Mouse (Mus musculus): Measurements from ENCODE around the gene Clybl.
A peak's percentile ranks its signal among the peaks of the same experiment; 100 is the strongest.

Clybl gene

DNA sequence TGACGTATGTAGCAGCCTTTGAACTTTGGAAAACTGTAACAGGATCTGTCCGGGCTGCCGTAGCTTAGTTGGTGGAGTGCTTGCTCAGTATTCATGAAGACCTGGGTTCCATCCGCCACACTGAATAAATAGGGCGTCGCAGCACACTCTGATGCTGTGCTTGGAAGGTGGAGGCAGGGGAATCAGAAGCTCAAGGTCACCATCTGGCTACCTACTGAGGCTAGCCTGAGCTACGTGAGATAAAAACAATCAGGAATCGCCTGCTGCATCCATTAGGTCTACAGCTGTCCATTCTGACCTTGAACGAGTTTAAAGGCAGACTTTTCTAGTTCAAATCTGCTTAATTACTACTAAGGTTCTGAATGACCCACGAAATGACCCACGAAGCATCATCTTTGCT lies 118.8 kb downstream of the Clybl start:
- DNase-seq (ENCODE audit: low read depth, low spot score) = peak; percentile 61

GRCm38 (mm10) chr14:122303821-122304220 lies 122.3 kb downstream of the Clybl start:
- no peak for DNase-seq (ENCODE audit: low read depth, low spot score)

DNA sequence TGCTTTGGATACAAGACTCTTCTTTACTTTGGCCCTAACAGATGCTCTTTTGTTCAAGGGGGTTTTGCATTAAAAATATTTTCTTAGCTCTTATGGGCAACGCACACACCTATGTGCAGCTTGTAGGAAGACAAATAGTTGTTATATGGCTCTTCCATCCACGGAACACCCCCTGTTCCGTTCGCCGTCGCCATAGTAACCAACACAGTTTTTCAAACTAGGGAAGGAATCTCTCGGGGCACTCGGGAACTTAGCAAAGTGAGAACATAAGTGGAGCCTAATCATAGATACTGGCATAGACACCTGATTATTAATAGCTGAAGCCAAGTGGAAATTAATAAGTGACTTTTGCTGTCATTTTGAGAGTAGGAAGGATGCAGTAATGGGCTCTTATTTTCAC lies 123.6 kb downstream of the Clybl start:
- DNase-seq (ENCODE audit: low read depth, low spot score) = no peak

GRCm38 (mm10) chr14:122312415-122312814 lies 130.9 kb downstream of the Clybl start:
- no peak for DNase-seq (ENCODE audit: low read depth, low spot score)

DNA sequence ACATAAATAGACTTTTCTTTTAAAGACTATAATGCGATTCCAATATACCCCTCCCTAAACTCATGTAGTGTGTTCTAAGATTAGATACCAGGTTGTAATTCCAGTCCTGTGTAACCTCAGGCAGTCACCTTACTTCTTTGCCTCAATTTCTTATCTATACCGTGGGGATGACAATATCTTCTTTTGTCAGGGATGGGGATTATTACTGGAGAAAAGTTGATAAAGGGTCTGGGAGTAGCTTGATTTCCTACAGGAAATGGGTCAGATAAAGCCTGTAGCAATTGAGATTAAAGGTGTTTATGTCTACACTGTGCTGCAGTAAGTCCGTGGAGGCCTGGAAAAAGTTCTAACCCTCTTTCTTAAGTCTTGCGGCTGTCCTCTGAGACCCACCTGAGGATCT lies 131.8 kb downstream of the Clybl start:
- DNase-seq (ENCODE audit: low read depth, low spot score) = no peak

DNA sequence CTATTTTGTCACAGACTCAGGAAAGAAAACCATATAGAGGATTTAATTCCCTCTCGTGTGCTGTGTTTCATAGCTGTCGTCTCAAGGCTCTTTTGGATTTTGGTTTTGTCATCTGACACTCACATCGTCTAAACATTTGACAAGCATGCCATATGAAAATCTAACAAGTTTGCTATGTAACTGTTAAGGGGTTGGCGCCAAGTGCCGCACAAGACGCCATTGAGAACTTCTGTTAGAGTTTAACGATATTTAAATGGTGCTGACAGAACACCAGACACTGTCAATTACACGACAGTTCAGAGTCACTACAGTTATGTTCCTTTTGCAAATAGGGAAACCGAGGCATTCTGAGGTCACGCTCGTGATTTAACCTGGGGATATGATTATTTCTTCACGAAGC lies 134.2 kb downstream of the Clybl start:
- DNase-seq (ENCODE audit: low read depth, low spot score) = no peak

DNA sequence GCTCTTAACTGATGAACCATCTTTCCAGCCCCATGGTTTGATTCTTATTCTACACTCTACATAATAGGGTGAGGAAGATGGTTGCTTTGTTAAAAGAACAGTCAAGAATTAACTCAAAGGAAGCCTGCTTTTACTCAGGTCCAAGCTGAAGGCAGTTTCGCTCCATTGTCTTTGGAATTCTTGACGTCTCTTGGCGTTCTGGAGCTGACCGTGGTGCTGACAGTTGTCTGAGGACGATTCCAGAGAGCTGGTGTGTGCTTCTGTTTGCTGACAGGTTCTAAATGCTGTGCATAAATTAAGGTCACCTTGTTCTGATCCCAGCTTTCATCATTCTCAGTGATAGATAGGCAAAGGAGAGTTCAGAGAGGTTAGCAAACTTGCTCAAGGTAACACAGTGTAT lies 140.6 kb downstream of the Clybl start:
- peak; percentile 63 for DNase-seq (ENCODE audit: low read depth, low spot score)

DNA sequence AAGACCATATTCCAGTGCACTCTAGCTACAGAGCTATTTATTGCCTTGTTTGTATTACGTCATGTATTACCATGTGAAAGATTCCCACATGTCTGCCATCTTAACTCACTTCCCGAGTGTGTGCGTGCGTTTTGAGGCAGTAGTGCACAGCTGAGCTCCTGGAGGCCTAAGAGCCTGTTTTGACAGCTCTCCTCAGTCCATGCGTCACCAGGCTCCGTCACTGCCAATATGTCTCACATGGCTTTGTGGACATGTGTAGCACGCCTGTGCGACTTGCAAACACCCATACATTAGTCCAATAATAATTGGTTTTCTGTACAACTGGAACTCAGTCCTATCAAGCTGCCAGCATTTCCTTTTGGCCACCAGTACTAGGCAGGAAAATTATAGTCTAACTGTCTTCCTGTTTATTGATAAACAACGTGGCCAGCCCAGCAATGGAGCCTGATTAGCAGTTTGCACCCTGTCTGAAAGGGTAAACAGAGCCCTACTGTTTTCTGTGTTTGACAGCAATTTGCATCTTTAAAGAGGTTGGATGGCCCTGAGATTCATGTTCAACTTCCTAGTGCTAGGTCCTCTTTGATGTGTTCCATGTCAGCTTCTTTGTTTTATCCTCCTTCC lies 142.4 kb downstream of the Clybl start:
- DNase-seq (ENCODE audit: low read depth, low spot score) = no peak

- DNase-seq (ENCODE audit: low read depth, low spot score) = peak; percentile 80
Measured at GRCm38 (mm10) chr14:122330136-122330535, 148.6 kb downstream of the Clybl start.

GRCm38 (mm10) chr14:122330716-122331115 lies 149.2 kb downstream of the Clybl start:
- no peak for DNase-seq (ENCODE audit: low read depth, low spot score)

GRCm38 (mm10) chr14:122331635-122332460 lies 150.3 kb downstream of the Clybl start:
- peak; percentile 91 for DNase-seq (ENCODE audit: low read depth, low spot score)

GRCm38 (mm10) chr14:122336957-122337356 lies 155.5 kb downstream of the Clybl start:
- DNase-seq (ENCODE audit: low read depth, low spot score) = no peak

- DNase-seq (ENCODE audit: low read depth, low spot score) = no peak
Measured at GRCm38 (mm10) chr14:122338784-122339183, 157.3 kb downstream of the Clybl start.

GRCm38 (mm10) chr14:122340141-122340540 lies 158.6 kb downstream of the Clybl start:
- no peak for DNase-seq (ENCODE audit: low read depth, low spot score)

GRCm38 (mm10) chr14:122341591-122342360 lies 160.3 kb downstream of the Clybl start:
- DNase-seq (ENCODE audit: low read depth, low spot score) = peak; percentile 96

DNA sequence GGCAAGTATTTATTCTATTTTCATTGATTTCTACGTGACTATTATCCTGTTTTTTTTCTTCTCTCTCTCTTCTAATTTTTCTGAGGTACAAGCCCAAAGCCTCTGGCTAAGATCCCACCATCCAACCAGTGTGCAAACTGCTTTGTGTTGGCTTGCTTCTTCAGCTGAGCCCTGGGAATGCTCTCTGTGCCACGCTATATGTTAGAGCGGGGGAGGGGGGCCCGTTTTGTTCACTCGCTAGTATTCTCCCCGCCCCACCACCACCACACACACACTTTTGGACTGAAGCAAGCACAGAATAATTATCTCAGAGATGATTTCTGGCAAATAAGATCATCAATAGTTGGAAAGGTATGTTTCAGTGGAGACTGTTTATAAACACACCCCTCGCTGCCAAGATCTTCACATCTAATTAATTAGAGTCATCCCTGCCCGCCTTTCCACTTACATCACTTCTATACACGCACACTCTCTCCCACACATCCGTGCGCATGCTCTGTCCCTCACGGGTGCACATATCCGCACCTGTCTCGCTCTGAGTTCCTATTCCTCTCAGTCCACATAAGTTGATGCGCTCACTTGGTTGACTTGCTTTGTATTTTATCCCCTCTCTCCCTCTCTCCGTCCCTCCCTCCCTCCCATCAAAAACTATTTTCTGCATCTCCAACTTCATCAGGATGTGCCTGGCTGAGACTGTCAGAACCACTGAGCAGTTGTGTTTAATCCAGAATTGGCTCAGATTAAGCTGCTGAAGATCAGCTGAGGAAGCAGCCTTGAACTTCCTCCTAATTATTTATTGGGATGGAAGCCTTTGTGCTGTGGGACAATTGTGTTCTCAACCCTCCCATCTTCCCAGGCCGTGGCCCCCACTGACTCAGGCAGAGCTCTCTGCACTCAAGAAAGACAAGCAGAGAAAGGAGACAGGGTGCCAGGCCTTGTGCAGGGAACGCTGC lies 163.0 kb downstream of the Clybl start:
- DNase-seq (ENCODE audit: low read depth, low spot score) = no peak

GRCm38 (mm10) chr14:122348069-122348468 lies 166.6 kb downstream of the Clybl start:
- no peak for DNase-seq (ENCODE audit: low read depth, low spot score)

DNA sequence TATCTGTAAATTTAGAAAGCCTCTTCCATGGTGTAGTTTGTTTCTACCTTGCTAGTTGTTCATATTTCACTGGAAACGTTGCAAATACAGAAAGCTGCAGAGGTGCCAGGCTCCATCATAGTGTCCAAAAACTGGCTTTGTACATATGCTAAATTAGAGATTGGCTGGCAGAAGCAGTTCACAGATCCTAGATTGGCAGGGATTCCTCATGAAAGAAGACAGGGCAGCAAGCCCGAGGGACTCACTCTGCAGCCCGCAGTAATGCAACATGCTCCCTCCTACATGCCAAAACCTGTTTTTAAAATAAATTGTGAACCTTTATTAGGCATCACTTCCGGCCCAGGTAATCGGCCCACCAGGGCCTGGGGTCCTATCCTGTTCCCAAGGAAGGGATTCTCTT lies 167.8 kb downstream of the Clybl start:
- no peak for DNase-seq (ENCODE audit: low read depth, low spot score)

DNA sequence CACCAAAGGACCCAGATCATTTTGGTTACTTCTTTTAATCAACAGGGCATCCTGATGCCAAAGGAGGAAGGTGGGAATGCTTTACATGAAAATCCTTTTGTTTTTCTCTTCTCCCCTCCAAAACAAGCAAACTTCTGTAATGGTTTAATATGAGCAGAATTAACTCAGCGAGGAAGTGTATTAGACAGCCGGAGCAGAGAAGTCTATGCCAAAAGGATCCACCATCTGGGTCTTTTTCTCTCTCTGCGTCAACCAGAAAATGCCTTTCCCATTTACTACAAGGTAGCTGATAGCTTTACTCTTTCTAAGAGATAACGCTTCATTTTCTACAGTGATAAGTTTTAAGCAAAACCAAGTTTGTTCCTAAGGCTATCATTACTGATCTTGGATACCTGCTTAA lies 168.3 kb downstream of the Clybl start:
- no peak for DNase-seq (ENCODE audit: low read depth, low spot score)

DNA sequence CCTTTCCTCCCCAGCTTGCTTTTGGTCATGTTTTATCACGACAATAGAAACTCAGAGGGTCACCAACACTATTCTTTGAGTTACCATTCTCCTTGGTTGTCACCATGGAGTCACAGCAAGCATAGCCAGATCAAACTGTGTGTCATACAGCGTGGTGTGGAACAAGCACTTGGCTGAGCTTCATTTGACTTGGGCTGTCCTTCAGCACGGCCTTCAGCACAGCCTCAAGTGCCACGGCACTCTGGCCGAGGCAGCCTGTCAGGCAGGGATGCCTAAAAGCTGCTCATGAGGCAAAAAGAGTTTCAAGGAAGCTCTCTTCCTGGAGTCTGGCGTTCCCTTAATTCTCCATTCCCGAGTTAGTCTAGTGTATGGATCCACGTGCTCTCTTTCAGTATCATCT lies 169.3 kb downstream of the Clybl start:
- DNase-seq (ENCODE audit: low read depth, low spot score) = no peak

DNA sequence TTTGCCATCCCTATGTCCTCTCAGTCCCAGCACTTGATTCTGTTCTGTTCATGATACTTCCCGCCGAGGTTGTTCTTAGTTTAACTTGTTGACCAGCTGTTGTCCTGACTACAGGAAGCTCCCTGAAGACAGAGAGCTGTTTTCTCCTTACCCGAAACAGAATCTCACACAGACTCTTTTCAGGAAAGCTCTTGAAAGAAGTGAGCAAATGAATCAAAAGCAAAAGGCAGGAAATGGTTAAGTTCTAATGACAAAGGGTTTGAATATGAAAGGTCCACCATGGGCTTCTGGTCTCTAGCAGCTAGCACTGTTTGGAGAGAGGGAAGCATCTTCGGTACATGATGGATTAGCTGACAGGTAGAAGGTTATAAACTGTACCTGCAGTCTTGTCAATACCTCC lies 175.8 kb downstream of the Clybl start:
- peak; percentile 25 for DNase-seq (ENCODE audit: low read depth, low spot score)

Data from ES-CJ7 (cell line).